Mouse (Mus musculus): ENCODE data around the gene Slc44a4. TPM values are rescaled to one million over a fixed set of nuclear protein-coding genes. Genes with fewer than 3 reads are reported as not detected.

The Slc44a4 gene
- polyA plus RNA-seq, 2 experiments = 1.0 to 2.7 TPM

DNA sequence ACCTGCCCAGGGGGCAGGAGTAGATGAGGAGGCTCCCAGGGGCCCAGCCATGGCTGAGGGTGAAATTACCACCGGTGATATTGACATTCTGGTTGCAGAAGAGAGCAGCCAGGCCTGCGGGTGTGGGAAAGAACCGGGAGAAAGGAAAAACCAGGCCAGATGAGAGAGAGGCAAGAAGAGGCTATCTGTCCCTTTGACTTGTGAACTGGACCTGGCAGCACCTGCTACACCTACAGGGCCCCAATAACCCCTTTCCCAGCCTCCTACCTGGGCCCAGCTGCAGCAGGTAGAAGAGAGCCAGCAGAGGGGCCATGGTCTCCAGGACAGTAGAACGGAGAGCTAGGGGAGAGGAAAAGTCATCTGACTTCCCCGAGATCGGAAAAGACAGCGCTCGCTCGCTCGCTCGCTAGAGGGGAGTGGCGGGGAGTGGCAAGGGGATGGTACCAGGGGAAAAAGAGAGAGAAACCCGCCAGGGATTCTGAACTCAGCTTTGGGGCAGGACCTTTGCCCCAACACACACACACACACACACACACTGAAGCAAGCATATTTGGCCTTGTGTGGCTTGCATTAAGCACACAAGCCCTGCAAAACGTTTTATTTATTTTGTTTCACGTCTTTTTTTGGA lies 32.5 kb upstream of the Slc44a4 start, which contains the start of gene Gm20547:
Gene Gm20547, minus strand, starts transcription at position 360 of the 628 bp plus-strand sequence.
- WGBS (ENCODE audit: insufficient replicate concordance) = 14% methylated on average over 15 of the region's 15 CpGs
- Histone ChIP-seq H3K9ac (replicated peaks) (peak within 1 kb of the TSS; percentile 15), H3K4me3 (ENCODE audit: insufficient read depth in 1 of 2, low read depth in 2 of 2, low read length in 2 of 2) (peak within 1 kb of the TSS in 1 of 2 experiments; percentile 30; a peak in 2 of 4 replicates), H3K27ac (no peak within 1 kb of the TSS), H3K4me2 (ENCODE audit: low read depth) (peak within 1 kb of the TSS; percentile 54), H3K36me3 (replicated peaks; ENCODE audit: control insufficient read depth, insufficient read depth, low read depth) (no peaks in the 10 kb centered on the region), H3K9me3 (ENCODE audit: control insufficient read depth, low read length) (no peaks in the 10 kb centered on the region), H3K27me3 (ENCODE audit: control insufficient read depth, insufficient read depth, low read length) (no peaks in the 10 kb centered on the region), H3K4me1 (replicated peaks; ENCODE audit: control insufficient read depth in 2 of 2, insufficient read depth in 2 of 2, low read length in 1 of 2) (peaks cover 0 to 22% of the 10 kb centered on the region in 2 experiments; a peak in 2 of 4 replicates)
- no peak for DNase-seq (ENCODE audit: low read depth in 3 of 3, low spot score in 3 of 3)
- ATAC-seq (ENCODE audit: insufficient read depth) = no peak
- no peak for TF ChIP-seq EP300 (IDR thresholded peaks at IDR 0.05; ENCODE audit: low read depth)
- peak; percentile 16; the same call in 1 of the 2 replicates for TF ChIP-seq CTCF (IDR thresholded peaks at IDR 0.05; ENCODE audit: low read depth)

DNA sequence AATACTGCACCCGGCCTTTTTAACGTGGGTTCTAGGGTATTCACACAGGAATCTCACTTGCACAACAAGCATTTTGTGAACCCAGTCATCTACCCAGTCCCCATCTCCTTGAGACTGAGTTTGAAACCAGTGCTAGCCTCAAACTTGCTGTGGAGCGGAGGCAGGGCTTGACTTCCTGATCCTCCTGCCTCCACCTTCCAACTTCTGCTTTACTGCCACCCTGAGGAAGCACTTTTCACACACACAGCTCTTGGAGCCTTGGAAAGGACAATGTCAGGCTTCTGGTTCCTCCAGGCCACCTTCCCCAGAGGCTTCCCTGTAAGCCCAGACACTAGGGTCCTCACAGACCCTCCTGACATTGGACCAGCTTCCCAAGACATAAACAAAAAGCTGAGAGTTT lies 30.9 kb upstream of the Slc44a4 start:
- no peak overlapping the region for H3K4me2 ChIP-seq (ENCODE audit: low read depth)
- H3K36me3 ChIP-seq (replicated peaks; ENCODE audit: control insufficient read depth, insufficient read depth, low read depth) = no peaks in the 10 kb centered on the region
- WGBS (ENCODE audit: insufficient replicate concordance) = 53% methylated on average over 3 of the region's 3 CpGs
- TF ChIP-seq EP300 (IDR thresholded peaks at IDR 0.05; ENCODE audit: low read depth) (no peak), CTCF (IDR thresholded peaks at IDR 0.05; ENCODE audit: low read depth) (0 out of 2 replicates have a peak, but pooled peaks have one; percentile 15)
- H3K4me1 ChIP-seq (replicated peaks; ENCODE audit: control insufficient read depth in 2 of 2, insufficient read depth in 2 of 2, low read length in 1 of 2) = peaks cover 0 to 22% of the 10 kb centered on the region in 2 experiments; a peak in 2 of 4 replicates
- H3K9ac ChIP-seq (replicated peaks) = no peak overlapping the region
- no peaks in the 10 kb centered on the region for H3K27me3 ChIP-seq (ENCODE audit: control insufficient read depth, insufficient read depth, low read length)
- DNase-seq (ENCODE audit: low read depth in 3 of 3, low spot score in 3 of 3) (no peak), ATAC-seq (ENCODE audit: insufficient read depth) (no peak)
- no peak overlapping the region for H3K27ac ChIP-seq
- H3K9me3 ChIP-seq (ENCODE audit: control insufficient read depth, low read length) = no peaks in the 10 kb centered on the region
- no peak overlapping the region for H3K4me3 ChIP-seq (ENCODE audit: insufficient read depth in 1 of 2, low read depth in 2 of 2, low read length in 2 of 2)

DNA sequence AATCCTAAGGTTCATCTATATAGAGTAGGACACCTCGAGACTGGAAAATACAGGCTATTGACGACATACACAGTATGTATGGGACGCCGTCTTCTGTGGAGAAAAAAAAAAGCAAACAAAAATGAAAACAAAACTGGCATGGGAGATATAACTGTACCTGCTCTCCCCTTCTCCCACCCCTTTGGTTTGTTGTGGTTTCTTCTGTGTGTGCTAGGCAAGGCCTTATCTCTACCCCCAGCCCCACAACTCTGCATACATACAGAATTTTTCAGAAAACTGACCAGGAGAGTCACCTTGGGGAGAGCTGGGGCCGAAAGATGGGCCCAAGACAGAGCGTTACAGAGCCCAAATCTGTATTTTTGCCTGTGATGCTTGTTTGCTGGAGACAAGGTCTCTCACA lies 29.6 kb upstream of the Slc44a4 start:
- Histone ChIP-seq H3K4me2 (ENCODE audit: low read depth) (no peak overlapping the region), H3K9me3 (ENCODE audit: control insufficient read depth, low read length) (no peaks in the 10 kb centered on the region), H3K27ac (no peak overlapping the region), H3K27me3 (ENCODE audit: control insufficient read depth, insufficient read depth, low read length) (no peaks in the 10 kb centered on the region), H3K4me3 (ENCODE audit: insufficient read depth in 1 of 2, low read depth in 2 of 2, low read length in 2 of 2) (no peak overlapping the region), H3K9ac (replicated peaks) (no peak overlapping the region), H3K36me3 (replicated peaks; ENCODE audit: control insufficient read depth, insufficient read depth, low read depth) (no peaks in the 10 kb centered on the region), H3K4me1 (replicated peaks; ENCODE audit: control insufficient read depth in 2 of 2, insufficient read depth in 2 of 2, low read length in 1 of 2) (peaks cover 0 to 22% of the 10 kb centered on the region in 2 experiments; a peak in 2 of 4 replicates)
- ATAC-seq (ENCODE audit: insufficient read depth) = peak; percentile 18; the same call in 1 of the 2 replicates
- TF ChIP-seq EP300 (IDR thresholded peaks at IDR 0.05; ENCODE audit: low read depth) = no peak
- TF ChIP-seq CTCF (IDR thresholded peaks at IDR 0.05; ENCODE audit: low read depth) = no peak
- no peak for DNase-seq (ENCODE audit: low read depth in 3 of 3, low spot score in 3 of 3)
- WGBS (ENCODE audit: insufficient replicate concordance) = 23% methylated on average over 6 of the region's 6 CpGs

DNA sequence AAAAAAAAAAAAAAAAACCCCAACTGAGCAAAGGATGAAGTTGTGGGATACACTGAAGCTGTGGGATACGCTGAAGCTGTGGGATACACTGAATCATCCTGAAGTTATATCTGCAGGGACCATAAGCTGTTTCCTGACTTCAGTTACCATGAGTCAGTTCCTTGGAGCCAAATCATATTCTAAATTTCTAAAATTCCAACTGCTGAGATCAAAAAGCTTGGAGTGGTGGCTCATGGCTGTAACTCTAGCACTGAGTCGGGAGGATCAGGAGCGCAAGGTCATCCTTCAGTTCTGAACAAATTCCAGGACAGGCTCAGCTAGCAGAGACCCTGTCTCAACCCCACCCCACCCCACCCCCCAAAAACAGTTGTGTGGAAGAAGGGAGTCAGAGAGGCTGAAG lies 28.7 kb upstream of the Slc44a4 start:
- Histone ChIP-seq H3K4me2 (ENCODE audit: low read depth) (no peak overlapping the region), H3K9me3 (ENCODE audit: control insufficient read depth, low read length) (no peaks in the 10 kb centered on the region), H3K9ac (replicated peaks) (no peak overlapping the region), H3K4me3 (ENCODE audit: insufficient read depth in 1 of 2, low read depth in 2 of 2, low read length in 2 of 2) (no peak overlapping the region), H3K36me3 (replicated peaks; ENCODE audit: control insufficient read depth, insufficient read depth, low read depth) (no peaks in the 10 kb centered on the region), H3K27ac (no peak overlapping the region), H3K4me1 (replicated peaks; ENCODE audit: control insufficient read depth in 2 of 2, insufficient read depth in 2 of 2, low read length in 1 of 2) (peaks cover 0 to 22% of the 10 kb centered on the region in 2 experiments; a peak in 2 of 4 replicates), H3K27me3 (ENCODE audit: control insufficient read depth, insufficient read depth, low read length) (no peaks in the 10 kb centered on the region)
- no peak for ATAC-seq (ENCODE audit: insufficient read depth)
- no peak for DNase-seq (ENCODE audit: low read depth in 3 of 3, low spot score in 3 of 3)
- TF ChIP-seq EP300 (IDR thresholded peaks at IDR 0.05; ENCODE audit: low read depth) = no peak
- no peak for TF ChIP-seq CTCF (IDR thresholded peaks at IDR 0.05; ENCODE audit: low read depth)
- WGBS (ENCODE audit: insufficient replicate concordance) = 93% methylated on average over 3 of the region's 3 CpGs

DNA sequence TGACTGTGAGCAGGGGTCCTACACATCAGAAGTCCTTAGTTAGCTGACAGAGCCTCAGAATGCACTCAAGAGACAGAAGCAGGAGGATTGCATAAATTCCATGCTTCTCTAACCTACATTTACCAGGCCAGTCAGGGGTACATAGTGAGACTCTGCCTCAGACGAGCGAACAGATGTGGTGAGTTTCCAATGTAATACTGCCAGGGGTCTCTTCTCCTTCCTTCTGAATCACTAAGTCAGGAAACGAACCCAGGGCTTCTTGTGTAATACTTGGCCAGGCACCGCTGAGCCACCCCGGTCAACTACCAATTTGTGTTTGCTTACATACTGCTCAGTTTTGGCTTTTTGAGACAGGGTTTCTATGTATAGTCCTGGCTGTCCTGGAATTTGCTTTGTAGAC lies 26.3 kb upstream of the Slc44a4 start:
- Histone ChIP-seq H3K4me1 (replicated peaks; ENCODE audit: control insufficient read depth in 2 of 2, insufficient read depth in 2 of 2, low read length in 1 of 2) (peaks cover 0 to 20% of the 10 kb centered on the region in 2 experiments; a peak in 3 of 4 replicates), H3K36me3 (replicated peaks; ENCODE audit: control insufficient read depth, insufficient read depth, low read depth) (no peaks in the 10 kb centered on the region), H3K9ac (replicated peaks) (no peak overlapping the region), H3K9me3 (ENCODE audit: control insufficient read depth, low read length) (no peaks in the 10 kb centered on the region), H3K4me2 (ENCODE audit: low read depth) (no peak overlapping the region), H3K4me3 (ENCODE audit: insufficient read depth in 1 of 2, low read depth in 2 of 2, low read length in 2 of 2) (no peak overlapping the region), H3K27me3 (ENCODE audit: control insufficient read depth, insufficient read depth, low read length) (no peaks in the 10 kb centered on the region), H3K27ac (no peak overlapping the region)
- no peak for DNase-seq (ENCODE audit: low read depth in 3 of 3, low spot score in 3 of 3)
- ATAC-seq (ENCODE audit: insufficient read depth) = no peak
- TF ChIP-seq EP300 (IDR thresholded peaks at IDR 0.05; ENCODE audit: low read depth) (no peak), CTCF (IDR thresholded peaks at IDR 0.05; ENCODE audit: low read depth) (no peak)
- 54% methylated on average over 5 of the region's 5 CpGs for WGBS (ENCODE audit: insufficient replicate concordance)
